Mouse (Mus musculus) ES-Bruce4 (cell line): ENCODE data around the gene Ints1. TPM values are rescaled to one million over a fixed set of nuclear protein-coding genes. Genes with fewer than 3 reads are reported as not detected.

Experiments used
- H3K27ac ChIP-seq: 2 replicates; pipeline ENCODE4 v1.5.1; 2012; ENCODE audit warnings: low read length, inconsistent platforms; ENCODE audit not compliant: insufficient read depth
- H3K27me3 ChIP-seq: 2 replicates; pipeline ENCODE4 v1.6.1; 2012; ENCODE audit warnings: mild to moderate bottlenecking, low read length, inconsistent platforms; ENCODE audit not compliant: control insufficient read depth, poor library complexity, insufficient read depth, severe bottlenecking
- H3K36me3 ChIP-seq: 2 replicates; pipeline ENCODE4 v1.6.1; 2012; ENCODE audit warnings: inconsistent platforms, mild to moderate bottlenecking, low read length, moderate library complexity; ENCODE audit not compliant: control insufficient read depth, poor library complexity, insufficient read depth, severe bottlenecking
- H3K4me1 ChIP-seq: one replicate; pipeline ENCODE4 v1.8.1; 2011; ENCODE audit warnings: low read length; ENCODE audit not compliant: control insufficient read depth, insufficient read depth
- H3K4me3 ChIP-seq: 2 replicates; pipeline ENCODE4 v1.5.1; 2011; ENCODE audit warnings: low read depth, mild to moderate bottlenecking, low read length
- H3K9ac ChIP-seq: 2 replicates; pipeline ENCODE4 v1.6.1; 2012; ENCODE audit warnings: low read depth, mild to moderate bottlenecking, inconsistent platforms; ENCODE audit not compliant: poor library complexity, severe bottlenecking
- H3K9me3 ChIP-seq: replicated peaks from 2 replicates; pipeline ENCODE4 v1.6.1; 2012; ENCODE audit warnings: mild to moderate bottlenecking, low read length, inconsistent platforms; ENCODE audit not compliant: control insufficient read depth, poor library complexity, insufficient read depth, severe bottlenecking
- CTCF ChIP-seq: IDR thresholded peaks from one replicate; pipeline ENCODE4 v1.8.1; 2011; ENCODE audit warnings: low read depth, low read length
- EP300 ChIP-seq: IDR thresholded peaks from 2 replicates; pipeline ENCODE4 v1.6.1; 2011; ENCODE audit warnings: low read depth, low read length; ENCODE audit not compliant: insufficient read depth
- POLR2A ChIP-seq: IDR thresholded peaks from one replicate; pipeline ENCODE4 v1.8.1; 2011; ENCODE audit warnings: low read length; ENCODE audit not compliant: insufficient read depth
- polyA plus RNA-seq: library from polyadenylated mRNA; stranded (reverse); fragments of >200 nt; gene quantifications from 2 replicates; pipeline ENCODE4 v1.2.4, GENCODE M21; 2011; ENCODE audit warnings: low read depth; ENCODE audit not compliant: missing spikeins, insufficient read depth, insufficient read length

The Ints1 gene
- polyA plus RNA-seq, 1 experiment: 54.6 TPM

DNA sequence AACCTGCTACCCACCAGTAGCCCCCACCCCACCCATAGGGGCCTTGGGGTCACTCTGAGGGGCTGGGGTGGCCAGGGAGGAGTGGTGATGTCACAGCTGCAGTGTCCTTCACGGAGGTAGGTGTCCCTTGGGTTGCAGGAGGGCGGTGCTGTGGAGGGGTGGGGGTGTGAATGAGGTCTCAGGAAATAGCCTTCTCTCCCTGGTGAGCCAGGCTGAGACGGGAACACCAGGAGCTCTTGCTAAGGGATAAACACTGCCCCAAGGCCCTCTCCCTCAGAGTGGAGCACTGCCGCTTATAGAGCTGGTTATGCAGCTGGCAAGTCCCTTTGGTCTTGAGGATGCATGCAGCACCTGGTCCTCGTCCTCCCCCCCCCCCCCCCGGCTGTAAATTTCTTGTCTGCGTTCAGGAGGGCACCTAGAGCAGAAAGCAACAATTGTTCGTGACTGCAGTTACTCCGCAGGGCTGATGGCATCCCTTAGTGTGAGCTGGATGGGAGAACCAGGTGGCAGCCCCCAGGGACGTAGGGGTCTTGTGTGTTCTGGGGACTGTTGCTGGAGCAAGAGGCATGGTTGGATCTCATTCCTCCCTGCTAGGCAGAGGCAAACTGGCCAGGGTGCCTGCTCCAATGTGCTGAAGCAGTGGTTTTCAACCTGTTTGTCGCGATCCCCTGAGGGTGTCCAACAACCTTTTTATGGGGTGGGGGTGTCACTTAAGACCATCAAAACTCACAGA, 22.9 kb upstream of the Ints1 start:
- H3K27me3 ChIP-seq: no peaks in the 10 kb centered on the region
- peaks cover 4% of the 10 kb centered on the region; the same call in 1 of the 2 replicates for H3K36me3 ChIP-seq
- H3K9me3 ChIP-seq: no peaks in the 10 kb centered on the region
- TF ChIP-seq EP300: no peak
- no peak for TF ChIP-seq POLR2A
- no peak for TF ChIP-seq CTCF
- H3K4me3 ChIP-seq: no peak overlapping the region
- peaks cover 8% of the 10 kb centered on the region for H3K4me1 ChIP-seq
- H3K27ac ChIP-seq: no peak overlapping the region
- no peak overlapping the region for H3K9ac ChIP-seq

GRCm38 (mm10) chr5:139797473-139798167, 22.1 kb upstream of the Ints1 start:
- no peak overlapping the region for H3K4me3 ChIP-seq

GRCm38 (mm10) chr5:139796900-139797299, 21.4 kb upstream of the Ints1 start:
- no peak overlapping the region for H3K27ac ChIP-seq
- no peak overlapping the region for H3K9ac ChIP-seq
- peaks cover 6% of the 10 kb centered on the region for H3K4me1 ChIP-seq
- no peak overlapping the region for H3K4me3 ChIP-seq
- H3K27me3 ChIP-seq: no peaks in the 10 kb centered on the region
- peaks cover 4% of the 10 kb centered on the region; the same call in 1 of the 2 replicates for H3K36me3 ChIP-seq
- H3K9me3 ChIP-seq: no peaks in the 10 kb centered on the region
- TF ChIP-seq CTCF: no peak
- no peak for TF ChIP-seq POLR2A
- no peak for TF ChIP-seq EP300

More at GRCm38 (mm10) chr5:139797473-139798167, 22.1 kb upstream of the Ints1 start:
- Histone ChIP-seq H3K36me3 (peaks cover 4% of the 10 kb centered on the region; the same call in 1 of the 2 replicates), H3K9me3 (no peaks in the 10 kb centered on the region), H3K4me1 (peaks cover 6% of the 10 kb centered on the region), H3K27me3 (no peaks in the 10 kb centered on the region), H3K27ac (no peak overlapping the region), H3K9ac (no peak overlapping the region)
- no peak for TF ChIP-seq CTCF
- TF ChIP-seq EP300: no peak
- no peak for TF ChIP-seq POLR2A

DNA sequence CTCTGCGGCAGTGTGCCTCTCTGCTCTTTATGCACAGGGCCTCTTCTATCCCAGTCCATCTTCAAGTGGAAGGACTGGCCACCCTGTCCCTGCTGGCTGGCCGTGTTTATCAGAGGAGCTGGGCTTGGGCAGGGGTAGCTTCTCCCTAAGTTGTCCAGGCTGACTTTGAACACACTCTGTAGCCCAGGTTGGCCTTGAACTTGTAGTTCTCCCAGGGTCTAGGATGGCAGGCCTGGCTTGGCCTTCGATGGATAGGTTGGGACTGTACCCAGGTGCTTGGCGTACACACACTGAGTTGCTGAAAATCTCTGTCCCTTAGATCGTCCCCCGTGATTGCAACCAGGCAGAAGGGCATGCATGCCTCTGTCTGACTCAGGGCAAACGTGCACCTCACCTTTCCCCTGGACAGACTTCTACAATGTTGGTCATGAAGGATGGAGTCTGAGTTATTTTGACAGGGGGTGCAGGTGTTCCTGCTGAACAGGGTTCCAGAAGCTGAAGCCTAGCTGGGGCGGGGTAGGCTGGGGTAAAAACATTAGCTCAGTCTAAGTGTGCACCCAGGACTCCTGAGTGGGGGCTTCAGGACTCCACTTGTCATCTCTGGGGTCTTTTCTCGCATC, 20.6 kb upstream of the Ints1 start:
- peaks cover 6% of the 10 kb centered on the region for H3K4me1 ChIP-seq
- H3K27ac ChIP-seq: no peak overlapping the region

DNA sequence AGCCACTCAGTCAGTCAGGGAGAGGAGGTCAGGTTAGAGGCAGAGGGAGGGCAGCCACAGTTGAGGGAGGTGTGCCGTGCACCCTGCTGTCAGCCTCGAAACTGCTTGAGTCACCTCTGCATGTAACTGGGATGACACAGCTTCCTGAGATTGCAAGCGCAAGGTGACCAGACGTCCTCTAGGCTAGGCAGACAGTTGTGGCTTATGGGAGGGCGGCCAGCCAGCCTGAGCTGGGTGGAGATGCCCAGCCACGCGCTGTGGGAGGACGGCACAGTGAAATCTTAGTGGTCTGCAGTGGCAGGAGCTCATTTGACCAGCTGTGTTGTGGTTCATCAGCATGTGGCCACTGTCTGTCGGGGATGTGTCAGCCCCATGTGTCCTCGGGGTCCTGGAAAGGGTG, 19.5 kb upstream of the Ints1 start:
- H3K27ac ChIP-seq: no peak overlapping the region
- H3K36me3 ChIP-seq: no peaks in the 10 kb centered on the region; the same call in 1 of the 2 replicates
- no peaks in the 10 kb centered on the region for H3K9me3 ChIP-seq
- TF ChIP-seq POLR2A: no peak
- no peak for TF ChIP-seq EP300
- no peak for TF ChIP-seq CTCF
- H3K4me1 ChIP-seq: peaks cover 8% of the 10 kb centered on the region
- H3K9ac ChIP-seq: no peak overlapping the region
- no peak overlapping the region for H3K4me3 ChIP-seq
- H3K27me3 ChIP-seq: no peaks in the 10 kb centered on the region

More for the DNA sequence above, 20.6 kb upstream of the Ints1 start:
- Histone ChIP-seq H3K4me3 (no peak overlapping the region), H3K9ac (no peak overlapping the region), H3K9me3 (no peaks in the 10 kb centered on the region), H3K27me3 (no peaks in the 10 kb centered on the region), H3K36me3 (peaks cover 4% of the 10 kb centered on the region; the same call in 1 of the 2 replicates)
- TF ChIP-seq CTCF (no peak), POLR2A (no peak), EP300 (no peak)
